Mouse (Mus musculus) CH12.LX (cell line): ENCODE data around the gene Tfe3. TPM values are rescaled to one million over a fixed set of nuclear protein-coding genes. Genes with fewer than 3 reads are reported as not detected.

Experiments
- DNase-seq: peaks from one replicate; pipeline ENCODE4 v3.0.0-alpha.2; 2013; ENCODE audit errors: extremely low read depth
- H3K27ac ChIP-seq: 2 replicates; pipeline ENCODE4 v1.5.1; 2012; ENCODE audit warnings: low read depth, mild to moderate bottlenecking, control low read depth, moderate library complexity; ENCODE audit not compliant: insufficient read depth
- H3K27me3 ChIP-seq: replicated peaks from 2 replicates; pipeline ENCODE3; 2012; ENCODE audit warnings: inconsistent platforms
- H3K36me3 ChIP-seq, 2 experiments: replicated peaks in 1 of 2; 2 replicates each; pipeline versions ENCODE3 to v1.6.1; 2012; ENCODE audit warnings: inconsistent platforms in 1 of 2, low read length in 1 of 2, mild to moderate bottlenecking in 1 of 2, mixed read lengths in 1 of 2, moderate library complexity in 1 of 2; ENCODE audit not compliant: control insufficient read depth in 1 of 2, insufficient read depth in 1 of 2
- H3K4me1 ChIP-seq, 2 experiments: 2 replicates each; pipeline ENCODE4 v1.6.1; 2012; ENCODE audit warnings: inconsistent platforms in 1 of 2, moderate library complexity in 1 of 2; ENCODE audit not compliant: insufficient read depth in 2 of 2, control insufficient read depth in 1 of 2
- H3K4me2 ChIP-seq: 2 replicates; pipeline ENCODE4 v1.6.1; 2012; ENCODE audit warnings: low read depth, mild to moderate bottlenecking, control low read depth; ENCODE audit not compliant: poor library complexity, insufficient read depth, severe bottlenecking
- H3K4me3 ChIP-seq, 3 experiments: fragments of 150-350 bp in 1 of 3; sonication (generic) in 1 of 3; replicated peaks in 1 of 3; 2 replicates each; pipeline versions ENCODE3 to v1.5.1; 2011 to 2012; ENCODE audit warnings: low read depth in 2 of 3, low read length in 2 of 3, mild to moderate bottlenecking in 2 of 3, moderate library complexity in 2 of 3, control low read depth in 1 of 3, improper control_type of control experiment in 1 of 3, inconsistent platforms in 1 of 3, mixed read lengths in 1 of 3; ENCODE audit not compliant: poor library complexity in 1 of 3
- H3K79me2 ChIP-seq: replicated peaks from 2 replicates; pipeline ENCODE4 v1.6.1; 2012; ENCODE audit warnings: mild to moderate bottlenecking, moderate library complexity; ENCODE audit not compliant: control insufficient read depth, poor library complexity, insufficient read depth, severe bottlenecking; ENCODE audit errors: extremely low read depth
- H3K9ac ChIP-seq: 2 replicates; pipeline ENCODE4 v1.6.1; 2012; ENCODE audit warnings: low read depth, mild to moderate bottlenecking, control low read depth, moderate library complexity; ENCODE audit not compliant: insufficient read depth
- H3K9me3 ChIP-seq: replicated peaks from 2 replicates; pipeline ENCODE3; 2012; ENCODE audit warnings: low read length, inconsistent platforms, mixed read lengths
- CHD1 ChIP-seq: IDR thresholded peaks from 2 replicates; pipeline ENCODE4 v1.6.1; 2012; ENCODE audit warnings: low read depth, low read length, improper control_type of control experiment, inconsistent platforms
- CTCF ChIP-seq, 2 experiments: IDR thresholded peaks in 1 of 2; conservative IDR thresholded peaks in 1 of 2; 2 replicates each; pipeline ENCODE4 v1.5.1; 2011 to 2012; ENCODE audit warnings: low read depth in 2 of 2, low read length in 2 of 2, improper control_type of control experiment in 1 of 2, inconsistent platforms in 1 of 2, mild to moderate bottlenecking in 1 of 2, moderate library complexity in 1 of 2
- EP300 ChIP-seq: IDR thresholded peaks from 2 replicates; pipeline ENCODE4 v1.6.1; 2011; ENCODE audit warnings: low read length, improper control_type of control experiment
- ETS1 ChIP-seq: conservative IDR thresholded peaks from 2 replicates; pipeline ENCODE4 v1.6.1; 2012; ENCODE audit warnings: low read depth, mild to moderate bottlenecking, inconsistent platforms, low read length, improper control_type of control experiment, moderate library complexity
- HCFC1 ChIP-seq: IDR thresholded peaks from 2 replicates; pipeline ENCODE4 v1.6.1; 2012; ENCODE audit warnings: low read depth, mild to moderate bottlenecking, inconsistent platforms, low read length, improper control_type of control experiment
- JUN ChIP-seq: IDR thresholded peaks from 2 replicates; pipeline ENCODE4 v1.6.1; 2011; ENCODE audit warnings: low read depth, mild to moderate bottlenecking, low read length, improper control_type of control experiment, moderate library complexity; ENCODE audit not compliant: insufficient read depth
- MAFK ChIP-seq: IDR thresholded peaks from 2 replicates; pipeline ENCODE4 v1.6.1; 2011; ENCODE audit warnings: low read length, improper control_type of control experiment; ENCODE audit not compliant: insufficient replicate concordance
- PAX5 ChIP-seq: IDR thresholded peaks from 2 replicates; pipeline ENCODE4 v1.6.1; 2012; ENCODE audit warnings: low read length, inconsistent platforms, mixed read lengths
- POLR2A ChIP-seq: IDR thresholded peaks from 2 replicates; pipeline ENCODE4 v1.6.1; 2011; ENCODE audit warnings: low read depth, mild to moderate bottlenecking, improper control_type of control experiment, low read length
- RAD21 ChIP-seq: IDR thresholded peaks from 2 replicates; pipeline ENCODE4 v1.6.1; 2011; ENCODE audit warnings: low read depth, mild to moderate bottlenecking, low read length, improper control_type of control experiment, moderate library complexity
- SIN3A ChIP-seq: IDR thresholded peaks from 2 replicates; pipeline ENCODE4 v1.6.1; 2012; ENCODE audit warnings: low read length, improper control_type of control experiment, inconsistent platforms
- SMC3 ChIP-seq: IDR thresholded peaks from 2 replicates; pipeline ENCODE4 v1.6.1; 2011; ENCODE audit warnings: low read depth, low read length, improper control_type of control experiment
- TCF12 ChIP-seq: IDR thresholded peaks from 2 replicates; pipeline ENCODE4 v1.6.1; 2014; ENCODE audit warnings: low read depth, mild to moderate bottlenecking, inconsistent platforms, low read length, improper control_type of control experiment
- UBTF ChIP-seq: IDR thresholded peaks from 2 replicates; pipeline ENCODE4 v1.6.1; 2012; ENCODE audit warnings: low read depth, mild to moderate bottlenecking, inconsistent platforms, low read length, improper control_type of control experiment, moderate library complexity
- USF1 ChIP-seq: IDR thresholded peaks from 2 replicates; pipeline ENCODE4 v1.6.1; 2014; ENCODE audit warnings: low read depth, mild to moderate bottlenecking, inconsistent platforms, low read length, improper control_type of control experiment
- ZKSCAN1 ChIP-seq: IDR thresholded peaks from 2 replicates; pipeline ENCODE4 v1.6.1; 2012; ENCODE audit warnings: low read depth, inconsistent platforms, low read length, improper control_type of control experiment, borderline replicate concordance
- ZNF384 ChIP-seq: IDR thresholded peaks from 2 replicates; pipeline ENCODE4 v1.6.1; 2012; ENCODE audit warnings: low read depth, low read length, improper control_type of control experiment, inconsistent platforms
- dilution Hi-C: fragments of 300-500 bp; cut with MboI; formaldehyde crosslinking; loops from 2 replicates; pipeline ENCODE4 v1.14.3; 2020; ENCODE audit warnings: low sequenced_read_pairs; ENCODE audit not compliant: extremely low pct_unique_long_range_greater_than_20kb, extremely low pct_ligation_motif_present
- in situ Hi-C: fragments of 300-500 bp; cut with MboI; formaldehyde crosslinking; loops from 3 replicates; pipeline ENCODE4 v1.14.3; 2019; ENCODE audit warnings: low sequenced_read_pairs, low pct_ligation_motif_present, low pct_unique_long_range_greater_than_20kb, mixed read lengths
- polyA plus RNA-seq: library from polyadenylated mRNA; unstranded; fragments of >175 nt; gene quantifications from 2 replicates; pipeline ENCODE4 v1.2.1, GENCODE M21; 2012; ENCODE audit warnings: low read depth; ENCODE audit not compliant: insufficient read length
- total RNA-seq, 2 experiments: library from RNA; depleted of rRNA; stranded (reverse); fragments of 300-350 nt in 1 of 2; fragments of >200 nt in 1 of 2; gene quantifications; 2 replicates each; pipeline ENCODE4 v1.2.3; 2012 to 2014

Tfe3 gene
- total and polyA plus RNA-seq, 3 experiments = 8.3 to 26.0 (median 15.9) TPM

- TF ChIP-seq HCFC1 = peak; percentile 45
- peak; percentile 66 for TF ChIP-seq ZNF384
- TF ChIP-seq CHD1 = peak; percentile 98
- peak; percentile 58 for TF ChIP-seq EP300
Observed at GRCm38 (mm10) chrX:7789542-7790136, 27.3 kb downstream of the Tfe3 start, which contains the start of gene Gripap1 (continued).

GRCm38 (mm10) chrX:7790309-7790708, 27.9 kb downstream of the Tfe3 start:
- in situ Hi-C loops (no loop called here), dilution Hi-C loops (no loop called here)
- no peak for DNase-seq

GRCm38 (mm10) chrX:7793361-7793760, 31.0 kb downstream of the Tfe3 start:
- DNase-seq = peak; percentile 54
- TF ChIP-seq CTCF (conservative IDR thresholded peaks at IDR 0.05 in 1 of 2, IDR thresholded peaks at IDR 0.05 in 1 of 2; ENCODE audit: low read depth in 2 of 2, low read length in 2 of 2) (peak; percentile 11 to 56; a peak in 2 of 4 replicates), ZKSCAN1 (no peak), ZNF384 (0 out of 2 replicates have a peak, but pooled peaks have one; percentile 19), USF1 (no peak), ETS1 (no peak), JUN (no peak), PAX5 (no peak), RAD21 (peak; percentile 42), SMC3 (peak; percentile 38), UBTF (no peak)
- dilution Hi-C loops = no loop called here

More at GRCm38 (mm10) chrX:7790309-7790708, 27.9 kb downstream of the Tfe3 start:
- Histone ChIP-seq H3K27me3 (no peaks in the 10 kb centered on the region), H3K4me3 (peak overlapping the region; percentile 59 to 77 (median 75)), H3K4me2 (peak overlapping the region; percentile 82; the same call in 1 of the 2 replicates), H3K36me3 (peaks cover 17 to 26% of the 10 kb centered on the region in 2 experiments), H3K27ac (no peak overlapping the region), H3K4me1 (peaks cover 3 to 31% of the 10 kb centered on the region in 2 experiments; a peak in 3 of 4 replicates), H3K9me3 (no peaks in the 10 kb centered on the region), H3K79me2 (peaks cover 5% of the 10 kb centered on the region; the same call in 1 of the 2 replicates), H3K9ac (peak overlapping the region; percentile 82)
- TF ChIP-seq ETS1 = no peak
- TF ChIP-seq POLR2A = no peak
- TF ChIP-seq MAFK = no peak
- no peak for TF ChIP-seq SMC3
- TF ChIP-seq TCF12 = no peak
- TF ChIP-seq SIN3A = no peak
- TF ChIP-seq, all 38 proteins: peak for 0

More at GRCm38 (mm10) chrX:7793361-7793760, 31.0 kb downstream of the Tfe3 start:
- Histone ChIP-seq H3K36me3 (peaks cover 17 to 38% of the 10 kb centered on the region in 2 experiments), H3K4me3 (no peak overlapping the region), H3K4me1 (peaks cover 0 to 24% of the 10 kb centered on the region in 2 experiments; a peak in 2 of 4 replicates), H3K27me3 (no peaks in the 10 kb centered on the region), H3K9ac (no peak overlapping the region), H3K79me2 (peaks cover 5% of the 10 kb centered on the region; the same call in 1 of the 2 replicates), H3K4me2 (no peak overlapping the region), H3K9me3 (no peaks in the 10 kb centered on the region), H3K27ac (no peak overlapping the region)
- in situ Hi-C loops = no loop called here
